Mouse (Mus musculus) neutrophil, adult 5-6 weeks (primary cell): ENCODE data around the gene Gm11032. TPM values are rescaled to one million over a fixed set of nuclear protein-coding genes. Genes with fewer than 3 reads are reported as not detected.
A peak's percentile ranks its signal among the peaks of the same experiment; 100 is the strongest.
"Not testable (repeated sequence)": the region's sequence is repeated elsewhere in the genome, so short reads cannot be mapped to it uniquely, and the experiment has no call there.

Experiments used
- ATAC-seq: fragments of 151-379, 151-347 bp; 2 replicates; pipeline ENCODE4 v1.8.0; 2017; ENCODE audit warnings: mild to moderate bottlenecking, moderate TSS enrichment; ENCODE audit not compliant: insufficient number of reproducible peaks, poor library complexity, low FRiP score, severe bottlenecking; ENCODE audit errors: extremely low read depth
- total RNA-seq: library from RNA; stranded (forward); fragments of 200-1000 nt; gene quantifications from 2 replicates; pipeline ENCODE4 v1.2.3, GENCODE M21; 2017

The Gm11032 gene
- total RNA-seq, 1 experiment from 2014 or later, result not detected

GRCm38 (mm10) chr11:4621866-4622265 lies 2.0 kb downstream of the Gm11032 start:
- ATAC-seq, result no peak

- no peak for ATAC-seq
Measured at GRCm38 (mm10) chr11:4622442-4622986, 2.6 kb downstream of the Gm11032 start.

GRCm38 (mm10) chr11:4622997-4623396 lies 3.1 kb downstream of the Gm11032 start:
- ATAC-seq, result no peak

- no peak for ATAC-seq
Measured at GRCm38 (mm10) chr11:4625931-4626330, 6.1 kb downstream of the Gm11032 start.

GRCm38 (mm10) chr11:4627636-4628035 lies 7.8 kb downstream of the Gm11032 start:
- no peak for ATAC-seq

- ATAC-seq, result no peak
Measured at GRCm38 (mm10) chr11:4629861-4630280, 10.0 kb downstream of the Gm11032 start.

- ATAC-seq, result no peak
Measured at GRCm38 (mm10) chr11:4633420-4633819, 13.6 kb downstream of the Gm11032 start.

- ATAC-seq, result no peak
Measured at GRCm38 (mm10) chr11:4634395-4634794, 14.5 kb downstream of the Gm11032 start.

GRCm38 (mm10) chr11:4636782-4637342 lies 17.0 kb downstream of the Gm11032 start:
- ATAC-seq, result no peak

- peak; percentile 80 for ATAC-seq
Measured at GRCm38 (mm10) chr11:4637534-4638234, 17.8 kb downstream of the Gm11032 start, which contains the start of gene Ascc2. Ascc2 (plus strand) TSS chr11:4637747.

- no peak for ATAC-seq
Measured at GRCm38 (mm10) chr11:4638261-4638660, 18.4 kb downstream of the Gm11032 start.

- ATAC-seq, result no peak
Measured at GRCm38 (mm10) chr11:4641185-4641584, 21.3 kb downstream of the Gm11032 start.

- no peak for ATAC-seq
Measured at GRCm38 (mm10) chr11:4643722-4644121, 23.9 kb downstream of the Gm11032 start.

GRCm38 (mm10) chr11:4645180-4645579 lies 25.3 kb downstream of the Gm11032 start:
- not testable (repeated sequence) for ATAC-seq

- no peak for ATAC-seq
Measured at GRCm38 (mm10) chr11:4646409-4646808, 26.5 kb downstream of the Gm11032 start.

GRCm38 (mm10) chr11:4659818-4660217 lies 40.0 kb downstream of the Gm11032 start:
- peak; percentile 43; the same call in 1 of the 2 replicates for ATAC-seq

GRCm38 (mm10) chr11:4660309-4661025 lies 40.6 kb downstream of the Gm11032 start:
- ATAC-seq, result no peak

- 0 out of 2 replicates have a peak, but pooled peaks have one; percentile 30 for ATAC-seq
Measured at GRCm38 (mm10) chr11:4661324-4661723, 41.5 kb downstream of the Gm11032 start.

- no peak for ATAC-seq
Measured at GRCm38 (mm10) chr11:4661871-4662495, 42.1 kb downstream of the Gm11032 start.
